Mouse (Mus musculus) c-Kit-negative CD71-positive TER-119-positive erythroid progenitor cells, embryonic 14.5 days (primary cell): ENCODE measurements at regions not wholly inside any gene's neighbourhood (a gene's known extent, or its start where the extent isn't known, plus 50 kb on each side); places are given as distances from the start of the nearest gene placed in this dataset.

Experiments
- DNase-seq: peaks from one replicate; pipeline ENCODE4 v3.0.0-alpha.2; 2013; ENCODE audit warnings: low read depth, low spot score

DNA sequence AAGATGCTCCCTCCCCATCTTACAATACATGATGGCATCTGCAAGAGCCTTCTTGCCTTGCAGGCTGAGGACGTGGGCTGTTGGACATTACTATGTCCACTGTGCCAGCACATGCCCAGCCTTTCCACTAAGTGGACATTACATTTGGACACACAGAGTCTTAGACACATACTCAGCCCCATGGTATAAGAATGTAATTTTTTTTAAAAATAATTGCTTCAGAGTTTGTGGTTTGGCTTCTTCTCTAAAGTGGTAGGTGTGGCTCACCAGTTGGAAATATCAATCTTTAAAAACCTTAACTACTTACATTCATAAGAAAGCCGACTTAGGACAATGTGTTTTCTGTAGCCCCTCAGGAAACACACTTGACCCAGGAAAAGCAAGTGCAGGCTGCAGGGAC is 299.7 kb upstream of the Thbs1 start:
- DNase-seq, result no peak

DNA sequence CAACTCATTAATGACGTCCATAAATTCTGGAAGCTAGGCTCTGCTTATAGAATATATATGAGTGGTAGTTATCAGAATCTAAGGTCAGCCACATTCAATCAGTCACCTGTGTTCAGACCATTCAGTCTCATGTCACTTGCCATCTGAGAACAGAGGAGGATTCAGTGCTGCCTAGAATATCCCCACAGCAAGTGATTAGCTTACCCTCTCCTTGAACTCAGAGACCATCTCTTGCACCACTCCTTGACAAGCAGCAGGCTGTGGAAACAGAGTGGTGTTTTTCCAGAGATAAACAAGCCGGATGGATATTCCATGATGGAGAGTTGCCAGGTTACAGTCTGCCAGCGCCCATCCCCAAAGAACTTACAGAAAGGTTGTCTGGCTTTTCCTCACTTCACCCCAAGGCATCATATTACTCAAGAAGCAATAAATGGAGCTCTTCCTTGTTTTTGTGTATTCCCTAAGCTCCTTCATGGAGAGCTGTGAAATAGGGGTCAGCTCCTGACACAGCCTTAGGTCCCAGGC is 291.9 kb upstream of the Thbs1 start:
- DNase-seq, result no peak

DNA sequence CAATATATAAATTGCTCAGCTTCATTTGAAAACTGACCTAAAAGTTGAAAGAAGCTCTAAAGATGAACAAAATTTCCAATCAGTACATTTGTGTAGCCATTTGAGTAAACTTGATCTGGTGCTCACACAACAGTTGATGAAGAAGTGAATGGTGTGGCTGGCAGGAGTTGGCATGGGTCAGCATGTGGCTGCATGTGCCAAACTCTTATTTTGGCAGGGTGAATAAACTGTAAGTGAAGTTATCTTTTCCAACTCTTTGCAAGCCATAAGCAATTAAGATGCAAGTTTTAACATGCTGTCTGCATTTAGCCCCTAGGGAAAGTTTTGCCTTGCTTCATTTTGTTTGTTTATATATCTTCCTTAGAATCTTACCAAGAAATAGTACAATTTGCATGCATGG is 291.0 kb upstream of the Thbs1 start:
- no peak for DNase-seq

DNA sequence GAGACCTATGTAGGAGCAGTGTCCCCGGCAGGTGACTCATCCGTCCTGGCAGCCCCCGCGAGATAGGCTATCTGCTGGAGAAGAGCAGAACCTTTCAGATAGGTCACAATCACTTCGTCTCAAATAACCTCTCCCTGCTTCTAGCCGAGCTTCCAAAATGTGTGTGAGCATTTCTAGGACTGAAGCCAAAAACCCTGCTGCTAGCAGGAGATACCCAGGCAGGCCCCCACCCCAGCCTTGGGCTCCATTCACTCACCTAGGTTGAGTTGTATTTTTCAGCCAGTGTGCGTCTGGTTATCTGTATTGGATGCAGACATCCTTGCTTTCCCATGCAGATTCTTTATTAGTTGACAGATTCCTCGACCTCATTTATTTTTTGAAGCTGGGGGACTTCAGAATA is 286.6 kb upstream of the Thbs1 start:
- no peak for DNase-seq

DNA sequence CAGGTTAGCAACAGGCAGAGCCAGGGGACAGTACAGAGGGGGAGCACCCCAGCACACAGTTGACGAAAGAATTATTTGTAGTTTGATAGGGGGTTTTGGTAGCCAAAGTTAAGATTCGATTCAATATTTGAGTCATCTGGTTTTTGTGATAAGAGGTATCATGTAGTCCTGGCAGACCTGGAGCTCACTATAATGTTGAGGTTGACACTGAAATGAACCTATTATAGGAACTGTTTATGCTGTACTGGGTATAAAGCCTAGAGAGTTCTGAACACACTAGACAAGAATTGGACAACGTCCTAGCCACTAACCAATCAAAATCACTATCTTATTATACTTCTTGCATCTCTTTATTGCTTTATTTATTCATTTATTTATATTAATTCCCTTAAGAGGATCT is 284.4 kb upstream of the Thbs1 start:
- DNase-seq, result no peak

DNA sequence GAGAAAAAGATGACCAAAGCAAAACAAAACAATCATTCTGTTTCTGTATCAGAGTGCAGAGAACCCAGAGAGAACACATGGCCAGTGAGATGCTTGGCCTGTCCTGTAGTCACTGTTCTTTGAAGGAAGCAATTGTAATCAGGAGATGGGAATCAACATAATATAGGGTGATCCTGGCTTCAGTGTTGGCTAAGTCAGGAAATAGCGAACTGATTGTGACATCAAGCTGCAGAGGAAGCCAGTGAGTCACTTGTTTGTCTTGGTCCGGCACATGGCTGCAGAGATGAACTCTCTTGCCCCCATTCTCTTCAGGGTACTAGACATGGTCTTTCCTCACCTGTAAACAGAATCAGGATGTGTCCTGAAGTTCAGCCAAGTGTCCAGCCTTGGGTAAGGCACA is 273.3 kb upstream of the Thbs1 start:
- no peak for DNase-seq

DNA sequence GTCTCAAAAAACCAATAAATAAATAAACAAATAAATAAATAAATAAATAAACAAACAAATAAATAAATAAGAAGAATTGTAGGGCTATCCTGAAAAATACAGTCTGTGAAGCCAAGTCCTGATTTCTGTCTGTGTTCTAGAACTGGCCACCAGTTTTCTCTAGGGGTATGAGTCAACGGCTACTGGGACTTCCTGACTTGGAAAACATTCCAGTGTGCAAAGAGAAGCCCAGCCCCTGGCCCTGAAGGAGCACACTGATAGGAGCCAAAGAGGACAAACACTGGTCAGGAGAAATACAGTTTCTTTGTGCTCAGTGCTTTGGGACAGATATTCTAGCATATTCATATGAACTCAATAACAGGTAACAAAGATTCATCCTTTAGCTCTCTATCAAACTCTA is 271.3 kb upstream of the Thbs1 start:
- no peak for DNase-seq

DNA sequence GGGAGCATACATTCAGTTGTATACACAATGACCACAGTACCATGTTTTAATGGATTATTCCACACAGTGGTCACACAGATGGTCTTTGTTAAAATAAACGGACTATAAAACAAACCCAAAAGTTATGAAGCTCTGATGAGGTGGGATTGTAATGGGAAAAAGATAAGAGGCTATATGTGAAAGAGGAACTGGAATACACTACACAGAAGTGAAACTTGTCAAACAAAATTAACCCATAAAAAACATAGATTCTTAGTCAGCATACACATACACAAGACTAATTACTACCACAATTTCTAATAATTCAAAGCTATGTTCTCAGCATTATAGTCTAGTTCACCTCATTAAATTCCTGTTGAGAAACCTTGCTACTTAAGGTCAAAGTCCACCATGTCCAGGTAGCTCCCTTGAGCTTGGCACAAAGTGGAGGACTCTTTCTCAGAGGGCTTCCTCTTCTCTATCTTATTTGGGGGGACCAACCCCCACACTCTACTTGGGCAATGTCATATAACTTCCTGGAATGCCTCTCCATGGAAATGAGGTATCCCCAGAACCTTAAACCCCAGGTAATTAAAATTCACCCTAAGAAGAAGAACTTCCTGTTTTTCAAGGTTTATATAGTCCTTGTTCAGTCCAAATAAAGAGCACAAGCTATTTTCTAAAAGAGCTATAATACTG is 269.2 kb upstream of the Thbs1 start:
- no peak for DNase-seq

DNA sequence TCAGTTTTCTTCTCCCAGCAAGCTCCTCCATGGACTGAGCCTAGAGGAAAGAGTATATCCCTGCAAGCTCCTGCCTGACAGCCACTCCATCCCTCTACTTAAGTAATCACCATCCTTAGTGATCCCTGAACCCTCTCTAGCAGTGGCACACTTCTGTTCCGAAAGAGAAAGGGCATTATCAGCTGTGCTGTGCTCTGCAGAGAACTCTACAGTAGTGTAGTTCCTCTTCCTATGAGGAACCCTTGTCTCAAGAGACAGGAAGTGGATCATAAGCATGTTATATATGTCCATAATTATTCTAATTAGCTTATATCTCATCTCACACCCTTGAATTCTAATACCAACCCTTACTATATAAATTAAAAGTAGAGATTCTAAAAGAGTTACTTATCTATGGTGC is 259.2 kb upstream of the Thbs1 start:
- DNase-seq, result no peak

DNA sequence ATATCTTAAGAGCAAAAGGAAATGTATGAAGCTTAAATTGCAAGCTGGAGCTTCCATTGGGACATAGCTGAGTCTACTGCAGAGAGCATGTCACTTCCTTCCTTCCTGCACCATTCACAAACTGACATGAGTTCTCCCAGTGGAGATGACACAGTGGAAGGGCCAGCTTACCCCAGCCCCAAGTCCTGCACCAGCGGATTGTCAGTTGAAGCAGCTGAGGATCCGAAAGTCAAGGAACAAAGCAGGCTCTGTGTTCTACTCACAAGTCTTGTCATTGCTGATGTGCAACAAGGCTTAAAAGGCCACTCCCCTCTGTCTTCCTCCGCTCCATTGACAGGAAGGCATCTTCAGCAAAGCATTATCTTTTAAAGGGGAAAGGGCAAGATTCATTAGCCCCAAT is 249.4 kb upstream of the Thbs1 start:
- DNase-seq, result no peak

DNA sequence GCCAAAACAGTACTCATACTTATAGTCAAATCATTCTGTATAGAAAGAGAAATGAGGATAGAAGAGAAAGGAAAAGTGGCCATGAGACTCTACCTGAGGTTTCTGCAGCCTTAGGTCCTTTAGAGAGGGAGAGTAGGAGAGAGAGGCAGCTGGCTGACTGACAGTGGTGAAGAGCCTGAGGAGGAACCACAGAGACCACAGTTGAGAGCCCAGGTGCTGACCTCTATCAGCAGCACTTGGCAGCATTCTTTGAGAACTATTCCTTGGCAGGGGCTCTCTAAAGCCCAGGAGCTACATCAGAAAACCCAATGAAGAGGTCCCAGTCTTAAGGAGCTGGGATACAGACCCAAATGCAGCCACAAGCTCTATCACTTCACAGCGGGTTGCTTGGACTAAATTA is 246.6 kb upstream of the Thbs1 start:
- DNase-seq, result no peak

DNA sequence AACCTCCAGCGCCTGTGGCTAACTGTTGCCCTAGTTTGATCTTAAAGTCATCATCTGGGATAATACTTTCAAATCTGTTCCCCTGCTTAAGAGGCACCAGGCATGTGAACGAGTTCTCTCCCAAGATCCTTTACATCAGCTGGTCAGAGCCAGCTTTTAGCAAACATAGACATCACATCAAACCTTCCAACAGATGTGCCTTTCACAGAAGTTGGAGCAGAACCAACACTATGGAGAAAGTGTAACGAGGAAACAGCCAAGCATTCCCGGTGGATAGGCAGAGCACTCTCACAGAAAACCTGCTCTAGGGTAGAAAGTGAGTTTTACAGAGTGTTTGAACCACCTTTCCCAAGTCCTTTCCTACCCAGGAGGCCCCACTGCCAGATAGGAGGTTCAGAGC is 244.7 kb upstream of the Thbs1 start:
- no peak for DNase-seq

DNA sequence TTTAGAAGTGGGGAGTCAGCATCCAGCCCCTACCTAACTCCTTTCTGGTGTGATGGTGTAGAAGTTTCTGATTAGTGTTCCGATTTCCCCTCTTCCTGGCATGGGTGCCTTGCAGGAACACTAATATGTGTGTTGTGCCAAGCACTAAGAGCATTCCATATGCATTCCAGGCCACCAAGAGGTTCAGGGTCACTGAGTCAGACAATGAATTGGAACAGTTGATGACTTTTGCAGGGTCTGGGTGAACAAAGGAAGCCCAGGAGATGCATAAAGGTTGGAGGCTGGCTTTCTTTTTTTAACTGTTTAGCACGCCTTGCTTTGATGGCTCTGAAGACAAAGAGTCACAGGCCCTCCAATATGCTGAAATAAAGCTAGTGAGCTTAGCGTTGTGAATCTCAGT is 244.3 kb upstream of the Thbs1 start:
- DNase-seq, result no peak

DNA sequence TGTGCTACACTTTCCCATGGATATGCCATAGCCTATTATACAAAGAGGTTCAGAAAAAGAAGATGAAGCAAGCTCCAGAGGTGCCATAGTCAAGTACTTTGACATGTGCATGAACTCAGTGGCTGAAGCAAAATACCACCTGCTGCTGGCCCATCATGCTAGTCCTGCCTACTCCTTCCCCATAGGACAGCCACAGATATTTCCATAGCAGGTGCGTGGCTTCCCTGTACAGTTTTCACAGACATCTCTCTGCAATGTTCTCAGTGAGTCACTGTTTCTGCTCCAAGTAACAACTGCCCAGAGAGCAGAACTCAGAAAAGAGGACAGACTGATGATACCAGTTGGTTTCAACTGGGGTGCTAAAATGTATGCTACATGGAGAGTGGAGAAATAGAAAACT is 242.8 kb upstream of the Thbs1 start:
- DNase-seq, result no peak

DNA sequence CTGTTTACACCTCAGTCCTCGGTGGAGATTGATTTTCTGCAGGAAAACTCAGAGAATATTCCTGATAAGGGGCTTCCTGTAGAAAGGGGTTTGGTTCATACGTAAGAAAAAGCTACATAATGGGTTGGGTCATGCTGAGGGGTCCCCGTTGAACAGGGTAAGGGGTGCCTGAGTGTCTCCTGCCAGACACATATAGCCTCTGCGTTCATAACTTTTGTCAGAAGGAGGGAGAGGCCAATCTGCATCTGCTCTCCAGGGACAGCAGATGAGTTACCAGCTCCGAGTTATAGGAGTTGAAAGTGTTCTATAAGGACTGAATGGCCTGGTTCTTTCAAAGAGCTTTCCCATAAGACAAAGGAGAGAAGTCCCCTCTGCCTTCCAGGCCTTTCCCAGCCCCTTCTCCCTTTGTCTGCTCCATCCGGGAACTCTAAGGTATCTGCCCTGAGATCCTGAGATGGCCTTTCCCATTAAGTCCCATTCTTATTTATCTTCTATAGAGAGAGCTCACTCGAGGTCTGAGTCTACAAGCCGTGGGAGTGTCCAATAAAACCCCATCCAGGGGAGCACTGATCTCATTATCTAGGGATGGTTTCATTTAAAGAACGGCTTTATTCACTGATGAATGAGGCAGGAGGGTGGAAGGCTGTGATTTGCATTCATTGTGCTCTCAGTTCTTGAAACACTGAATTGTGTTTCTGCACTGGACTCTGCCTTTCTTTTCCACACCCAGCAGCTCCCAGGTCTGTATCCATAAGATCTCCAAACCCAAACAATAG is 240.0 kb upstream of the Thbs1 start:
- no peak for DNase-seq

DNA sequence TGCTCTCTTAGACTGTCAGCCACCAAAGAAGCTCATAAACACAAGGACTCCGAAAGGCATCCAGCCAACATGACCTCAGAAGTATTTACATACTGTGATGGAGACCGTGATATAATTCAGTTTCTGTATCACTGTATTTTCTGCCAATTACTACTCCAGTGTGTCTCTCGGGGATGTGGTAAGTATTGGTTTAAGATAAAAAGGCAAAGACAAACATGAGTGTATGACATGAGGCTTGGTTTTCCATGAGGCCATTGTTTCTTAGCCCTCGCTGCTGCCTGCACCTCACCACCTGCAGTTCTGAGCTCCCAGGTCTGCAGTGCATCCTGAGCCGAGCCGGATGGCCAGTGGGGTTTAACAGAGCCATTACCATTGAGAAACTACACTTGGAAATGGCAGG is 233.9 kb upstream of the Thbs1 start:
- DNase-seq, result no peak

DNA sequence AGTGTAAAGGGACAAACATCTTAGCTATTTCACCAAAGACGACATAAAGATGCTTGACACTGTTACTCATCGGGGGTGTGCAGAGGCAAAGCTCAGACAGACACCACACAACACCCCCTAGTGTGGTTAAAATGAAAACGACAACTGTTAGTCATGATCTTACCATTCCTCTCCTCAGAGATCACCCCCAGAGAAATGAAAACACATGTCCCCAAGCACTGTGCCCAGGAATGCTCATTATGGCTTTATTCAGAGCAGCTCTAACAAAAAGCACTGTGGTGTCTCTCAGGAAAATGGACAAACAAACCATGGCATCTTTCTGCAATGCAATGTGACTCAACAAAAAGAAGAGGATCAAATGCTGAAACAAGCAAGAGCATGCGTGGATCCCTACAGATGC is 229.5 kb upstream of the Thbs1 start:
- DNase-seq, result no peak

DNA sequence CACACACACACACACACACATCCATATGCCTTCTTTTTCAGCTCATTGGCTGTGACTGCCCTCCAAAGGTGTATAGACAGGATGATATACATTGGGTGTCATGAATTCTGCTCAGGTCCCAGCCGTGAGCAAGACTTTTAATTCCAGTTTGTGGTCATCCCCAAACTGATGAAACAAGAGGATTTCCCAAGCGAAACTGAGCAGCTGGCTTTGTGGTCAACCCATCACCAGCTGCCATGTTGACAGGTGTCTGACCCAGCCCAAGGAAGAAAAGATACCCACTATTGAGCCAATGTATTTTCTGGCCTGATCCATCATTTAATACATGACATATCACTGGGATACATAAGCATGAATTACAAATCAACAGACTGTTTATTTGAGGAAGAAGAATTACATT is 228.8 kb upstream of the Thbs1 start:
- no peak for DNase-seq

DNA sequence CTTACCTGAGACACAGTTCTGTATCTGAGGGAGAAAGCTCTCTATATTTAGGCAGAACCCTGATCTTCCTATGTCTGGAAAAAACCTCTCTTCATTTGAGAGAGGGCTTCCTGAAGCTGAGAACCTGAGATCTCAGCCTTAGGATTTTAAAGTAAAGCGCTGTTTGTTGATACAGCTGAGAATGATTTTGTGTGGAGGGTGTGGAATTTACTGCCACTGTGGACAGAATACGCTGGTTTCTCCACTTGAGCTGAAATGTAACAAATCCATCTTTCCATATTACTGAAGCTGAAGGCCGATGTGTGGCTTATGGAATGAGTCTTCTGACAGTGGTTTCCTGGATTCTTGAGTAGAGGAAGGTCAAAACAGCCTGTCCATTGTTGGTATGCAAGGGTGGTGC is 225.2 kb upstream of the Thbs1 start:
- no peak for DNase-seq

DNA sequence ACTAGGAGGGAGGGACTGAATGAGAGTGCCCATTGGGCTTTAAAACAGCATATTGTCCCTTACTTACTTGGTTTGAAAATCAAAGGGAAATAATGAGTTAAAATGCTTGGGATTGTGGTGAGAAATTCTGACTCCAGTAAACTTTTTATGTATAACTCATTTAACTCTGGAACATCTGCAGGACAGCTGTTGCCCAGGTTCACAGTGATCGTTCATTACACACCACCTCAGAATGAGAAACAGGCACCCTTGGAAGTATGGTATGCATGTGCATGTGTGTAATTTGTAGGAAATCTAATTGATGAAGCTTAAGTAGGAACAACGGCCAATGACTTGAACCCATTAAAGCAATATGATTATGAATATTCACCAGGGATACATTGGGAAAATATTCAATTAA is 210.4 kb upstream of the Thbs1 start:
- no peak for DNase-seq

DNA sequence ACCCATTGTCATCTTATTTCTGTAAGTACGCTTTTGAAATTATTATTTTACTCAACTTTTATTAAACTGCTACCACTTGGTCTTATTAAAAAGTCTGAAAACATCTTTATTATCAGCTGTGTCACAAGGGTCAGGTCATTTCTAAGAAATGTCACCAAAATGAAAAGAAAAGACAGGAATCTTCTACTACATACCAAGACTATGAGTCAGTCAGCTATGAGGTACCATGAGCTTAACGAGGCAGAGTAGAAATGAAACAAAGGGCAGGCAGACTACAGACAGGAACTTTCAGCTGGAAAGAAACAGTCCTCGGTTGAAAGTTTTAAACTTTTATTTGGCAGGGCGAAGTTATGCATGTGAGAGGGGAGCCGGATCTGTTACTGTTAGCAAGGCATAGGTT is 208.8 kb upstream of the Thbs1 start:
- DNase-seq, result no peak

DNA sequence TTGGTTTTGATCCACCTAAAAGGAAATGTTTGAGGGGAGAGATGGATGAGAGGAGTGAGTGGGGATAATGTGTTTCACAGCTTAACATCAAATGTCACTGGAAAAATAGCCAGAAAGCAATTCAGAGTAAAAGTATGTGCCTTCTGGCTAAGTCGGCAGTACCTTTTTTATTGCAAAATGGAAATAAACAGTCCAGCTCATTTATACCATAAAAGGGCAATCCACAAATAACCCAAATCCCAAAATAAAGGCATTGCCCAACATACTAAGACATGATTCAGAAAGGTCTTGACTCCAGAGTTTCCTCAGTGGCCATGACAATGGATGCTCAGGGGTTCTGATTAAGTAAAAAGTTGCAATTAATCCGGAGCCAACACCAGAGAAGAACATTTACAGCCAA is 208.0 kb upstream of the Thbs1 start:
- no peak for DNase-seq

DNA sequence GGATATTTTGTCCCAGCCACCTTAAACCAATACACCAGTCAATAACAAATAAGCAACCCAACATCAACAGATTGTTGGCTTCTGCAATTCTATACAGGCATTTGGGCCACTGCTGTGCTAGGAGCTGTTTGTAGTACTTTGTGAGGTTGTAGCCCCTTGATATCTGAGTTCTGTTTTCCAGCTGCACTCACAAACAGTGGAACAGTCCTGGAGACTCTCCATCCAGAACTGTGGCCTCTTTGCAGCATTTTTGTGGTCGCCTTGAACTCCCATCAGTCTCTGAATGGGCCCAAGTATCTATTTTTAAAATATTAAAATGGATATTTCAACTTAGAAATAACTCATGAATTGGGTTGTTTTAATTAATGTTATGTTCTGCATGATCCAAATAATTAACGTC is 205.2 kb upstream of the Thbs1 start:
- no peak for DNase-seq
